Comparison of ENCODE assay signal across 8 mouse cellular contexts in genomic region chr17:29031085-29031711, GRCm38 (mm10). TPM values are rescaled to one million over a fixed set of nuclear protein-coding genes. Genes with fewer than 3 reads are reported as not detected.
A peak's percentile ranks its signal among the peaks of the same experiment; 100 is the strongest.
DNase-seq lines count a peak whose midpoint lies in the region; ATAC-seq and TF ChIP-seq lines count a peak whose summit lies in the region.
"Not testable (repeated sequence)": the region's sequence is repeated elsewhere in the genome, so short reads cannot be mapped to it uniquely, and the experiment has no call there.

No protein-coding gene starts in this region.

- H3K4me1 ChIP-seq in G1E (ENCODE audit: insufficient read depth, low read depth, low read length), result peaks cover 14% of the 10 kb centered on the region
- peaks cover 27% of the 10 kb centered on the region for H3K4me1 ChIP-seq in erythroblast, embryonic 14.5 days (ENCODE audit: control insufficient read depth)
- H3K4me1 ChIP-seq in heart, embryonic 11.5 days (ENCODE audit: control insufficient read depth, insufficient read depth, low read length), result peaks cover 14% of the 10 kb centered on the region
- H3K4me1 ChIP-seq in hindbrain, embryonic 16.5 days (ENCODE audit: control insufficient read depth, insufficient read depth, low read depth, low read length), result peaks cover 15% of the 10 kb centered on the region
- H3K4me1 ChIP-seq in liver, embryonic 15.5 days (replicated peaks), result peaks cover 33% of the 10 kb centered on the region
- peaks cover 21% of the 10 kb centered on the region for H3K4me1 ChIP-seq in midbrain, embryonic 13.5 days (replicated peaks)
- not testable (repeated sequence) for H3K4me1 ChIP-seq in stomach, embryonic 14.5 days (ENCODE audit: control insufficient read depth, insufficient read depth, low read length)

- not testable (repeated sequence) for H3K9me3 ChIP-seq in G1E (replicated peaks); erythroblast, embryonic 14.5 days (ENCODE audit: control insufficient read depth, low read length); heart, embryonic 11.5 days (replicated peaks; ENCODE audit: control insufficient read depth, low read length); hindbrain, embryonic 16.5 days (ENCODE audit: control insufficient read depth, low read length); liver, embryonic 15.5 days (replicated peaks); midbrain, embryonic 13.5 days; stomach, embryonic 14.5 days (ENCODE audit: control insufficient read depth, low read depth, low read length)

- H3K4me3 ChIP-seq in G1E (ENCODE audit: low read depth, low read length), result peak overlapping the region; percentile 81; the same call in 1 of the 2 replicates
- peak overlapping the region; percentile 92 for H3K4me3 ChIP-seq in erythroblast, embryonic 14.5 days (replicated peaks)
- H3K4me3 ChIP-seq in heart, embryonic 11.5 days (ENCODE audit: low read depth, low read length), result peak overlapping the region; percentile 61
- H3K4me3 ChIP-seq in hindbrain, embryonic 16.5 days (ENCODE audit: low read length), result peak overlapping the region; percentile 59
- H3K4me3 ChIP-seq in layer of hippocampus, adult 2 months, result peak overlapping the region; percentile 95
- H3K4me3 ChIP-seq in liver, embryonic 15.5 days (replicated peaks), result peak overlapping the region; percentile 90
- peak overlapping the region; percentile 96 for H3K4me3 ChIP-seq in midbrain, embryonic 13.5 days (replicated peaks)
- peak overlapping the region; percentile 95 for H3K4me3 ChIP-seq in stomach, embryonic 14.5 days (ENCODE audit: low read depth, low read length)

- peak overlapping the region; percentile 88 for H3K4me2 ChIP-seq in heart, embryonic 11.5 days
- H3K4me2 ChIP-seq in hindbrain, embryonic 16.5 days (ENCODE audit: low read length), result peak overlapping the region; percentile 81
- H3K4me2 ChIP-seq in liver, embryonic 15.5 days, result peak overlapping the region; percentile 91
- peak overlapping the region; percentile 75 for H3K4me2 ChIP-seq in midbrain, embryonic 13.5 days (replicated peaks)
- peak overlapping the region; percentile 78 for H3K4me2 ChIP-seq in stomach, embryonic 14.5 days (replicated peaks; ENCODE audit: low read depth, low read length)

- peak overlapping the region; percentile 94 for H3K9ac ChIP-seq in heart, embryonic 11.5 days (ENCODE audit: low read depth, low read length)
- peak overlapping the region; percentile 86 for H3K9ac ChIP-seq in hindbrain, embryonic 16.5 days (ENCODE audit: low read depth, low read length)
- peak overlapping the region; percentile 94; the same call in 1 of the 2 replicates for H3K9ac ChIP-seq in liver, embryonic 15.5 days
- peak overlapping the region; percentile 87 for H3K9ac ChIP-seq in midbrain, embryonic 13.5 days (replicated peaks)
- H3K9ac ChIP-seq in stomach, embryonic 14.5 days (replicated peaks; ENCODE audit: low read depth, low read length), result peak overlapping the region; percentile 96

- 60% methylated on average over 7 of the region's 7 CpGs for WGBS in heart, embryonic 11.5 days (ENCODE audit: insufficient replicate concordance)
- WGBS in hindbrain, embryonic 16.5 days, result 55% methylated on average over 7 of the region's 7 CpGs
- 56% methylated on average over 7 of the region's 7 CpGs for WGBS in liver, embryonic 15.5 days (ENCODE audit: insufficient replicate concordance)
- WGBS in midbrain, embryonic 13.5 days, result 56% methylated on average over 7 of the region's 7 CpGs
- WGBS in stomach, embryonic 14.5 days, result 51% methylated on average over 7 of the region's 7 CpGs

- ATAC-seq in G1E (ENCODE audit: extremely low read depth, insufficient number of reproducible peaks, low FRiP score, poor library complexity, severe bottlenecking); heart, embryonic 11.5 days (replicated peaks; ENCODE audit: insufficient number of reproducible peaks, low FRiP score, low TSS enrichment); hindbrain, embryonic 16.5 days; liver, embryonic 15.5 days (ENCODE audit: insufficient read depth); midbrain, embryonic 13.5 days; stomach, embryonic 14.5 days (ENCODE audit: insufficient number of reproducible peaks, insufficient read depth, low FRiP score, low read depth): not testable (repeated sequence)

- not testable (repeated sequence) for TF ChIP-seq CTCF in G1E (IDR thresholded peaks at IDR 0.05; ENCODE audit: low read depth, low read length); layer of hippocampus, adult 2 months (conservative IDR thresholded peaks at IDR 0.05)

- DNase-seq in G1E (ENCODE audit: low spot score); layer of hippocampus, adult 2 months (ENCODE audit: low spot score in 2 of 2): not testable (repeated sequence)

- H3K27ac ChIP-seq in heart, embryonic 11.5 days (ENCODE audit: low read depth, low read length), result peak overlapping the region; percentile 99
- H3K27ac ChIP-seq in hindbrain, embryonic 16.5 days (ENCODE audit: low read depth, low read length), result peak overlapping the region; percentile 97
- peak overlapping the region; percentile 98 for H3K27ac ChIP-seq in layer of hippocampus, adult 2 months
- peak overlapping the region; percentile 96 for H3K27ac ChIP-seq in liver, embryonic 15.5 days (replicated peaks)
- peak overlapping the region; percentile 98 for H3K27ac ChIP-seq in midbrain, embryonic 13.5 days
- H3K27ac ChIP-seq in stomach, embryonic 14.5 days (ENCODE audit: low read length), result peak overlapping the region; percentile 99

- H3K36me3 ChIP-seq in G1E (replicated peaks), result peaks cover 14% of the 10 kb centered on the region
- H3K36me3 ChIP-seq in erythroblast, embryonic 14.5 days (ENCODE audit: control insufficient read depth), result peaks cover 31% of the 10 kb centered on the region
- H3K36me3 ChIP-seq in heart, embryonic 11.5 days (ENCODE audit: control insufficient read depth, insufficient read depth, low read length); hindbrain, embryonic 16.5 days (ENCODE audit: control insufficient read depth, insufficient read depth, low read length); midbrain, embryonic 13.5 days; stomach, embryonic 14.5 days (ENCODE audit: control insufficient read depth, insufficient read depth, low read length): not testable (repeated sequence)
- H3K36me3 ChIP-seq in liver, embryonic 15.5 days (replicated peaks), result peaks cover 20% of the 10 kb centered on the region

- H3K27me3 ChIP-seq in G1E (ENCODE audit: insufficient read depth, low read length); erythroblast, embryonic 14.5 days (ENCODE audit: control insufficient read depth); heart, embryonic 11.5 days (ENCODE audit: control insufficient read depth, insufficient read depth, low read length); hindbrain, embryonic 16.5 days (replicated peaks; ENCODE audit: control insufficient read depth, insufficient read depth, low read length); liver, embryonic 15.5 days; midbrain, embryonic 13.5 days; stomach, embryonic 14.5 days (ENCODE audit: control insufficient read depth, insufficient read depth, low read length): not testable (repeated sequence)

RNA-seq across cellular contexts. Expression of gene Srsf3, which starts 1.2 kb away (rescaled TPM):
- total RNA-seq in G1E (2014; fragmentation: Nextera tagmentation) (258 and 296 TPM in 2 replicates), G1E (2017) (658 and 771 TPM in 2 replicates)
- polyA plus RNA-seq in G1E (2012), result 37.7 and 174 TPM in 2 replicates
- 3.2 and 16.8 TPM in 2 replicates for polyA plus RNA-seq in erythroblast, embryonic 14.5 days (2012)
- polyA plus RNA-seq in heart, embryonic 11.5 days (2014; fragmentation: Nextera tagmentation; extraction: Ambion mirVana), result 420 and 433 TPM in 2 replicates
- polyA plus RNA-seq in hindbrain, embryonic 16.5 days (2015; fragmentation: Nextera tagmentation; extraction: Ambion mirVana), result 356 and 408 TPM in 2 replicates
- 100 to 1,000 TPM; 125 to 130 TPM for total RNA-seq in layer of hippocampus, adult 2 months (2021)
- 204 and 215 TPM in 2 replicates for polyA plus RNA-seq in liver, embryonic 15.5 days (2015; fragmentation: Nextera tagmentation; extraction: Ambion mirVana)
- polyA plus RNA-seq in midbrain, embryonic 13.5 days (2015; fragmentation: Nextera tagmentation; extraction: Ambion mirVana), result 590 and 618 TPM in 2 replicates
- 593 and 674 TPM in 2 replicates for polyA plus RNA-seq in stomach, embryonic 14.5 days (2014; fragmentation: Nextera tagmentation; extraction: Ambion mirVana)

RNA-seq across cellular contexts. Expression of gene Stk38, which starts 23.4 kb away (rescaled TPM):
- total RNA-seq in G1E (2014; fragmentation: Nextera tagmentation) (206 and 234 TPM in 2 replicates), G1E (2017) (73.5 and 82.7 TPM in 2 replicates)
- 97.6 and 107 TPM in 2 replicates for polyA plus RNA-seq in G1E (2012)
- 4.2 and 4.4 TPM in 2 replicates for polyA plus RNA-seq in erythroblast, embryonic 14.5 days (2012)
- 92.7 and 98.4 TPM in 2 replicates for polyA plus RNA-seq in heart, embryonic 11.5 days (2014; fragmentation: Nextera tagmentation; extraction: Ambion mirVana)
- polyA plus RNA-seq in hindbrain, embryonic 16.5 days (2015; fragmentation: Nextera tagmentation; extraction: Ambion mirVana), result 71.8 and 89.7 TPM in 2 replicates
- total RNA-seq in layer of hippocampus, adult 2 months (2021), result 10 to 100 TPM; 50.4 to 65.6 TPM
- 41.7 and 46.7 TPM in 2 replicates for polyA plus RNA-seq in liver, embryonic 15.5 days (2015; fragmentation: Nextera tagmentation; extraction: Ambion mirVana)
- 126 and 134 TPM in 2 replicates for polyA plus RNA-seq in midbrain, embryonic 13.5 days (2015; fragmentation: Nextera tagmentation; extraction: Ambion mirVana)
- 110 and 121 TPM in 2 replicates for polyA plus RNA-seq in stomach, embryonic 14.5 days (2014; fragmentation: Nextera tagmentation; extraction: Ambion mirVana)

RNA-seq across cellular contexts. Expression of gene Cdkn1a, which starts 59.6 kb away (rescaled TPM):
- total RNA-seq in G1E (2014; fragmentation: Nextera tagmentation), result 224 and 234 TPM in 2 replicates
- 18.9 and 21.4 TPM in 2 replicates for total RNA-seq in G1E (2017)
- 123 and 145 TPM in 2 replicates for polyA plus RNA-seq in G1E (2012)
- polyA plus RNA-seq in erythroblast, embryonic 14.5 days (2012), result 5.0 and 6.4 TPM in 2 replicates
- 39.3 TPM in 2 replicates for polyA plus RNA-seq in heart, embryonic 11.5 days (2014; fragmentation: Nextera tagmentation; extraction: Ambion mirVana)
- polyA plus RNA-seq in hindbrain, embryonic 16.5 days (2015; fragmentation: Nextera tagmentation; extraction: Ambion mirVana), result 138 and 184 TPM in 2 replicates
- total RNA-seq in layer of hippocampus, adult 2 months (2021), result 10 to 100 TPM in 1 of 2 experiments, 1 to 10 TPM in 1; 8.2 to 14.5 TPM
- polyA plus RNA-seq in liver, embryonic 15.5 days (2015; fragmentation: Nextera tagmentation; extraction: Ambion mirVana), result 15.4 and 15.5 TPM in 2 replicates
- 47.1 and 47.4 TPM in 2 replicates for polyA plus RNA-seq in midbrain, embryonic 13.5 days (2015; fragmentation: Nextera tagmentation; extraction: Ambion mirVana)
- 62.0 and 62.6 TPM in 2 replicates for polyA plus RNA-seq in stomach, embryonic 14.5 days (2014; fragmentation: Nextera tagmentation; extraction: Ambion mirVana)
